9 mouse cellular contexts compared by ENCODE assay signal in the genomic region with DNA sequence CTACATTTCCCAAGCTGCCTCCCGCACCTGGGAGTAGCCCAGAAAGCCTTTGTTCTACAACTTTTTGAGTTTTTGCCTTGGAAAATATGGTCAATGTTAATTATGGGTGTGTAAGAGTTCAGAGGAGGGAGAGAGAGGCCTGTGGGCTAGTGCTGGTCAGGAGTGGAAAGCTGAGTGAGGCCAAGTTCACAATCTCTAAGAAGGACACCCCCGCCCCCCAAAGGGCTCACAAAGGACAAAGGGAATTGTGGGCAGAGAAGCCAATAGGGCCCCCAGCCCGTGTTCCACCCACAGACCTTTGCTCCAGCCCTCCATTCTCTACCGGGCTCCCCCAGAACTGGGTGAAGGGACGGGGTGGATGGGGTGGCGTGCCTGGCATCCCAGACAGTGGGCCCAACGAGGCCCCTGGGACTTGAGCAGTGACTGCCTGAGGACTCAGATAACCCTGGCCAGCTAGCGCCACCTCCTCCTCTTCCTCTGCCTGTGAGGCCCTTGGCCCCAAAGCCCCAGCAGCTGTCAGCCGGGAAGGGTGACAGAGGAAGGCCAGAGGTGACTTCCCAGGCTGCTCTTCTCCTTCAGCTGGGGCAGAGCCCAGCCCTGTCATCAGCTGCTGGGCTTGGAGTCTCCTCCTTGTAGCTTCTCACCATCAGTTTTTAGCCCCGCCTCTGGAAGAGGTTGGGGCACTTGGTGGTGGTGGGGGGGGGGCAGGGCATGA. TPM values are rescaled to one million over a fixed set of nuclear protein-coding genes. Genes with fewer than 3 reads are reported as not detected.
DNase-seq lines count a peak whose midpoint lies in the region; ATAC-seq lines count a peak whose summit lies in the region.
"Had no signal": no experiment of that assay in that cellular context is flagged by ENCODE, and none has a peak within 500 bp of the region (broad histone marks: within the 10 kb centered on the region; RNA-seq: fewer than 3 reads in every experiment).

No protein-coding gene starts in this region.

- no peak for ATAC-seq in forebrain, embryonic 15.5 days (replicated peaks)
- ATAC-seq in embryonic facial prominence, embryonic 12.5 days (ENCODE audit: insufficient number of reproducible peaks, insufficient read depth, low FRiP score, low TSS enrichment) = no peak
- no peak for ATAC-seq in limb, embryonic 15.5 days (ENCODE audit: insufficient number of reproducible peaks, low FRiP score, low TSS enrichment, low read depth)
- ATAC-seq in stomach, embryonic 15.5 days (ENCODE audit: insufficient read depth, low FRiP score, low read depth) = peak; percentile 31; the same call in 1 of the 2 replicates

- intact Hi-C loops in heart, postnatal 36 days (cut with DNase I) = loop anchor here (1.0 to 10.0 kb wide), 2 partner anchors 9 to 1343 kb away; a partner anchor contains a TSS

- H3K9me3 ChIP-seq in forebrain, embryonic 10.5 days = no peaks in the 10 kb centered on the region
- H3K9me3 ChIP-seq in forebrain, embryonic 15.5 days = no peaks in the 10 kb centered on the region
- no peaks in the 10 kb centered on the region for H3K9me3 ChIP-seq in embryonic facial prominence, embryonic 12.5 days
- H3K9me3 ChIP-seq in limb, embryonic 15.5 days = no peaks in the 10 kb centered on the region
- no peaks in the 10 kb centered on the region for H3K9me3 ChIP-seq in stomach, embryonic 15.5 days

- H3K4me1 ChIP-seq in forebrain, embryonic 10.5 days = peaks cover 80% of the 10 kb centered on the region
- H3K4me1 ChIP-seq in forebrain, embryonic 15.5 days = peaks cover 34% of the 10 kb centered on the region
- peaks cover 62% of the 10 kb centered on the region for H3K4me1 ChIP-seq in embryonic facial prominence, embryonic 12.5 days
- H3K4me1 ChIP-seq in limb, embryonic 15.5 days = peaks cover 81% of the 10 kb centered on the region
- H3K4me1 ChIP-seq in stomach, embryonic 15.5 days = peaks cover 70% of the 10 kb centered on the region

- no peak for DNase-seq in forebrain, embryonic 10.5 days (ENCODE audit: extremely low spot score, low spot score)
- peak; percentile 79 to 84 for DNase-seq in heart, postnatal 36 days
- no peak for DNase-seq in cerebellum, adult 9-11 months
- DNase-seq in spleen, adult 12 weeks (ENCODE audit: low spot score) = no peak

- no peaks in the 10 kb centered on the region for H3K27me3 ChIP-seq in forebrain, embryonic 10.5 days (ENCODE audit: poor library complexity, severe bottlenecking)
- no peaks in the 10 kb centered on the region for H3K27me3 ChIP-seq in forebrain, embryonic 15.5 days
- no peaks in the 10 kb centered on the region for H3K27me3 ChIP-seq in embryonic facial prominence, embryonic 12.5 days
- no peaks in the 10 kb centered on the region for H3K27me3 ChIP-seq in limb, embryonic 15.5 days
- H3K27me3 ChIP-seq in stomach, embryonic 15.5 days (replicated peaks) = no peaks in the 10 kb centered on the region

- H3K4me3 ChIP-seq in forebrain, embryonic 10.5 days = peak overlapping the region; percentile 11
- no peak overlapping the region for H3K4me3 ChIP-seq in forebrain, embryonic 15.5 days
- H3K4me3 ChIP-seq in embryonic facial prominence, embryonic 12.5 days = no peak overlapping the region
- H3K4me3 ChIP-seq in limb, embryonic 15.5 days = no peak overlapping the region
- H3K4me3 ChIP-seq in stomach, embryonic 15.5 days (replicated peaks) = no peak overlapping the region
- H3K4me3 ChIP-seq: erythroblast, embryonic 14.5 days had no signal

- whole genome bisulfite sequencing in forebrain, embryonic 10.5 days = 53% methylated on average over 10 of the region's 10 CpGs
- WGBS in forebrain, embryonic 15.5 days = 62% methylated on average over 10 of the region's 10 CpGs
- WGBS in embryonic facial prominence, embryonic 12.5 days = 52% methylated on average over 10 of the region's 10 CpGs
- 44% methylated on average over 10 of the region's 10 CpGs for WGBS in limb, embryonic 15.5 days
- 43% methylated on average over 10 of the region's 10 CpGs for WGBS in stomach, embryonic 15.5 days

- H3K4me2 ChIP-seq in forebrain, embryonic 15.5 days (replicated peaks) = no peak overlapping the region
- H3K4me2 ChIP-seq in embryonic facial prominence, embryonic 12.5 days (replicated peaks) = no peak overlapping the region
- no peak overlapping the region for H3K4me2 ChIP-seq in limb, embryonic 15.5 days
- H3K4me2 ChIP-seq in stomach, embryonic 15.5 days = 0 out of 2 replicates have a peak overlapping the region, but pooled peaks have one; percentile 4

- no peaks in the 10 kb centered on the region for H3K36me3 ChIP-seq in forebrain, embryonic 10.5 days (replicated peaks)
- H3K36me3 ChIP-seq in forebrain, embryonic 15.5 days = no peaks in the 10 kb centered on the region
- no peaks in the 10 kb centered on the region for H3K36me3 ChIP-seq in embryonic facial prominence, embryonic 12.5 days
- 0 out of 2 replicates have a peak, but pooled peaks cover under 1% of the 10 kb centered on the region for H3K36me3 ChIP-seq in limb, embryonic 15.5 days
- 0 out of 2 replicates have a peak, but pooled peaks cover 1% of the 10 kb centered on the region for H3K36me3 ChIP-seq in stomach, embryonic 15.5 days

- H3K27ac ChIP-seq in forebrain, embryonic 10.5 days = peak overlapping the region; percentile 82
- no peak overlapping the region for H3K27ac ChIP-seq in forebrain, embryonic 15.5 days (replicated peaks)
- peak overlapping the region; percentile 2 for H3K27ac ChIP-seq in embryonic facial prominence, embryonic 12.5 days
- peak overlapping the region; percentile 91 for H3K27ac ChIP-seq in limb, embryonic 15.5 days
- H3K27ac ChIP-seq in stomach, embryonic 15.5 days = peak overlapping the region; percentile 86

- no peak overlapping the region for H3K9ac ChIP-seq in forebrain, embryonic 15.5 days (replicated peaks)
- no peak overlapping the region; the same call in 1 of the 2 replicates for H3K9ac ChIP-seq in embryonic facial prominence, embryonic 12.5 days
- H3K9ac ChIP-seq in limb, embryonic 15.5 days = no peak overlapping the region
- no peak overlapping the region for H3K9ac ChIP-seq in stomach, embryonic 15.5 days

RNA-seq across cellular contexts. Expression of a gene that starts 18.9 kb away (rescaled TPM):
- polyA plus RNA-seq in forebrain, embryonic 10.5 days (2016; fragmentation: Nextera tagmentation; extraction: Ambion mirVana) = 15.6 and 17.9 TPM in 2 replicates
- 3.7 and 4.2 TPM in 2 replicates for polyA plus RNA-seq in forebrain, embryonic 15.5 days (2015; fragmentation: Nextera tagmentation; extraction: Ambion mirVana)
- 19.0 and 19.7 TPM in 2 replicates for polyA plus RNA-seq in embryonic facial prominence, embryonic 12.5 days (2016; fragmentation: Nextera tagmentation; extraction: Ambion mirVana)
- 100 to 1,000 TPM; 240 to 255 TPM for total RNA-seq in heart, postnatal 36 days (2021)
- 40.6 and 44.5 TPM in 2 replicates for polyA plus RNA-seq in limb, embryonic 15.5 days (2015; fragmentation: Nextera tagmentation; extraction: Ambion mirVana)
- 28.5 and 28.9 TPM in 2 replicates for polyA plus RNA-seq in stomach, embryonic 15.5 days (2015; fragmentation: Nextera tagmentation; extraction: Ambion mirVana)

RNA-seq across cellular contexts. Expression of a gene that starts 34.4 kb away (rescaled TPM):
- not detected in 2 replicates for polyA plus RNA-seq in forebrain, embryonic 10.5 days (2016; fragmentation: Nextera tagmentation; extraction: Ambion mirVana)
- not detected in 2 replicates for polyA plus RNA-seq in forebrain, embryonic 15.5 days (2015; fragmentation: Nextera tagmentation; extraction: Ambion mirVana)
- polyA plus RNA-seq in embryonic facial prominence, embryonic 12.5 days (2016; fragmentation: Nextera tagmentation; extraction: Ambion mirVana) = not detected in 2 replicates
- not detected for total RNA-seq in heart, postnatal 36 days (2021)
- polyA plus RNA-seq in limb, embryonic 15.5 days (2015; fragmentation: Nextera tagmentation; extraction: Ambion mirVana) = 0.23 and 0.40 TPM in 2 replicates
- polyA plus RNA-seq in stomach, embryonic 15.5 days (2015; fragmentation: Nextera tagmentation; extraction: Ambion mirVana) = not detected in 2 replicates
- polyA plus RNA-seq: erythroblast, embryonic 14.5 days had no signal

RNA-seq across cellular contexts. Expression of a gene that starts 57.1 kb away (rescaled TPM):
- not detected in 2 replicates for polyA plus RNA-seq in forebrain, embryonic 10.5 days (2016; fragmentation: Nextera tagmentation; extraction: Ambion mirVana)
- not detected in 2 replicates for polyA plus RNA-seq in forebrain, embryonic 15.5 days (2015; fragmentation: Nextera tagmentation; extraction: Ambion mirVana)
- not detected in 2 replicates for polyA plus RNA-seq in embryonic facial prominence, embryonic 12.5 days (2016; fragmentation: Nextera tagmentation; extraction: Ambion mirVana)
- total RNA-seq in heart, postnatal 36 days (2021) = not detected
- polyA plus RNA-seq in limb, embryonic 15.5 days (2015; fragmentation: Nextera tagmentation; extraction: Ambion mirVana) = 0.70 TPM in 1 of 2 replicates, not detected in the other
- 232 and 273 TPM in 2 replicates for polyA plus RNA-seq in stomach, embryonic 15.5 days (2015; fragmentation: Nextera tagmentation; extraction: Ambion mirVana)
- polyA plus RNA-seq: erythroblast, embryonic 14.5 days had no signal

Comparison
In these comparisons a context has a peak if more than half of its experiments do, and no peak if none do; other contexts are left out.
1. DNase-seq: peak in heart, postnatal 36 days (2 of 2); none in forebrain, embryonic 10.5 days (single experiment), cerebellum, adult 9-11 months (single experiment) and spleen, adult 12 weeks (single experiment).
2. RNA of a gene that starts 57.1 kb away (polyA plus RNA-seq): 232 to 273 TPM in stomach, embryonic 15.5 days; 0.70 TPM in limb, embryonic 15.5 days, not detected in forebrain, embryonic 10.5 days, not detected in forebrain, embryonic 15.5 days and not detected in embryonic facial prominence, embryonic 12.5 days; every median in the first group is over 100 times any median in the second.